Mouse (Mus musculus) heart, postnatal 4 days (tissue): ENCODE measurements around the gene Mecom. TPM values are rescaled to one million over a fixed set of nuclear protein-coding genes. Genes with fewer than 3 reads are reported as not detected.

ENCODE experiments used
- DNase-seq: peaks from one replicate; pipeline ENCODE4 v3.0.0; 2021
- total RNA-seq, 2 experiments: library from RNA; stranded (reverse); gene quantifications; 2 replicates each; pipeline ENCODE4 v1.2.3; 2021

Gene Mecom
- total RNA-seq, 2 experiments from 2014 or later: 31.5 to 36.1 TPM

DNA sequence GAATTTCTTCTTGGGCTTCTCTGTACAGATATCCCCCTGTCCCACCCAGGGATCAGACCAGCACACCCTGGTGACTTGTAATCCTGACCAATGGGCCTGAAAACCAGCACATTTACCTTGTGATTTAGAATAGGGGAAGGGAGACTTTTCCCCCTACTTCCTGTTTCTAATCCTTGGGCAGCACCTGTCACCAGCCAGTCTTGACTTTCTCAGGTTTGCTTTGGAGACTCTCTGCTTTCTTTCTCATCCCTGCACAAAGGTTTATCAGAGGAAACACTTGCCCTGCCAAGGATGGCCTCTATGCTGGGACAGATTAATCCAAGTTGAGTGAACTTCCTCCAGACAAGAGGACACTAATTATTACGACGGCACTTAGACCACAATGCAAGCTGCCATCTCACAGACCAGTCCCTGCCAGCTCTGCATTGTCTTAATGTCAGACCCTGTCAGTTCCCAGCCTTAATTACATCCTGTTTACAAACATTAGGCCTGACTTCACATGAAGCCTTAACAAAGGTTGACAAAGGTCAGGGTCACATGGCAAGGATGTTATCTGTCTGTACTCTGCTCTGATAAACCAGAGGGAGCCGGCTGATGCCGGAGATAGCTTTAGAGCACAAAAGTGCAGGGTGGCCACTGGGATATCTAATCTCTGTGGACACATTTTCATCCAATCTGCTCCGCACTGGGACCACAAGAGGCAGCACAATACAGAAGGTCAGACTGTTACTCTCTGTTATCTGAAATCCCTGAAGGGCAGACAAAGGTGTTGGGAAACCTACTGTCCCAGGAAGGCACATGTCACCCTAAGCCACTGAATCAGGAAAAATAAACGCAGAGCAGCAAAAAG lies 193.7 kb downstream of the Mecom start:
- DNase-seq: no peak

GRCm38 (mm10) chr3:30349279-30349678 lies 198.5 kb downstream of the Mecom start:
- DNase-seq: no peak

DNA sequence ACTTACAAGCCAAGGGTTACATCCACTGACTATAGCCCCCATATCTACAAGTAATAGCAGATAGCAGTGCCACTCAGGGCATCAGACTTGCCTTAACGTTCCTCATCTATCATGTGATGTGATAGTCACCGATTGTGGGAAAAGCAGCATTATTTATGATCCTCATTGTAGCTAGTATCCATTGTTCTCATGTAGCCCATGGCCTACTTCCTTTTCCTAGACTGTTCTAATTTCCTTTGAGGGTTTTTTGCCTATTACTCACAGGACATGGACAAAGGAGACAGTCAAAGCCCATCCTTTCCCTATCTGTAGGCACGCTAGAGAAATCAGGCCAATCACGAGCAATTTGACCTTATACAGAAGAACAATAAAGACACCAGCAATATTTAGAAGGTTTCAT lies 203.7 kb downstream of the Mecom start:
- DNase-seq: no peak

GRCm38 (mm10) chr3:30332337-30332736 lies 215.5 kb downstream of the Mecom start:
- DNase-seq: no peak

- DNase-seq: no peak
Measured at GRCm38 (mm10) chr3:30330476-30330875, 217.3 kb downstream of the Mecom start.

- no peak for DNase-seq
Measured at GRCm38 (mm10) chr3:30330021-30330420, 217.8 kb downstream of the Mecom start.

DNA sequence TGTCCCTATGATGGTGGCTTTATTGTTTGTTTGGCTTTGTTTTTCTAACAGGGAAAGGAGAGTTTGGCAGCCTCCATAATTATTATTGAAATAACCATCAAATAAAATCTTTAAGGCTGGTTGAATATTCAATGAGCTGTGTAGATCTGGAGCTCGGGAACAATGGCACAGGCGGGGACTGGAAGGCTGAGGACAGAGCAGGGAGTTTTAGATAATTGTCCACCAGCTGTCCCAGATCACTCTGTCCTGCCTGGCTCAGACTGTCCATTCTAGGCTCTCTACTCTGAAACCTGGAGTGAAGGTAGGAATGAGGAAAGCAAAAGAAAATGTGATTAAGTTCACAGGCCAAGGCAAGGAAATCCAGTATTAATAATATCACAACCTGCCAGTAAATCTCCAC lies 232.9 kb downstream of the Mecom start:
- DNase-seq: no peak

- no peak for DNase-seq
Measured at GRCm38 (mm10) chr3:30308081-30308480, 239.7 kb downstream of the Mecom start.

GRCm38 (mm10) chr3:30307601-30308000 lies 240.2 kb downstream of the Mecom start:
- no peak for DNase-seq

DNA sequence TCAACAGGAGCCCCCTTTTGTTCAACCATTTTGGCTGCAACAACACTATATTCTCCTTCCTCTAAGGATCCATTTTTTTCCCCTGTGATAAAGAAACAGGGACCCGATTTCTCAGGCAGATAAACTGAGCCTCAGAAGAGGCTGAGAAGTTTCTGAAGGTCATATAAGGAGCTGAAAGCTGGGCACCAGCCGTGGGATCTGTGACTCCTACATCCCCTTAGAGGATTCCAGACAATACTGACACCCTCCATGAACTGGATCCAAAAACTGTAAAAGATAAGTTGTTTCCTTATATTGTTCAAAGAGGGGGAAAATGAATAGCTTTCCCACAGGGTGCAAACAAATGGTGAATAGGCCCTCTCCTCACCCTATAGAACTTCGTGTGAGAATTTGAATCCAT lies 241.7 kb downstream of the Mecom start:
- DNase-seq: no peak

GRCm38 (mm10) chr3:30299460-30299859 lies 248.3 kb downstream of the Mecom start:
- DNase-seq: no peak

DNA sequence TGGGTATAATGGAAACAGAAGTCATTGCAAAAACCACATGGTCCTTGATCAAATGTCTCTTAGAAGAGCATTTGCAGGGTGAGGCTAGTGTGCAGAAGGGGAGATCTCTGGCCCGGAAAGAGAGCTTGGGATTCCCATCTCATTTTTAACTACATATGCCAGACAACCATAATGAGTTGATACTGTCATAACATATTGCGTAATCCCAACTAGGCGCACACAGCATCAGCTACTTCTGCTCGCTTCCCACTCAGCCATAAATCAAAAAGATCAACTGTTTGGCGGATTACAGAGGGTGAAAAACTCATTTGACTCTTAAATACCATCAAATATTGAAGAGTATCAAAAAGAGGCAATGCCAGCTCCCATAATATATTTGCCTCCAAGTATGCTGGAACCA lies 253.4 kb downstream of the Mecom start:
- DNase-seq: no peak

DNA sequence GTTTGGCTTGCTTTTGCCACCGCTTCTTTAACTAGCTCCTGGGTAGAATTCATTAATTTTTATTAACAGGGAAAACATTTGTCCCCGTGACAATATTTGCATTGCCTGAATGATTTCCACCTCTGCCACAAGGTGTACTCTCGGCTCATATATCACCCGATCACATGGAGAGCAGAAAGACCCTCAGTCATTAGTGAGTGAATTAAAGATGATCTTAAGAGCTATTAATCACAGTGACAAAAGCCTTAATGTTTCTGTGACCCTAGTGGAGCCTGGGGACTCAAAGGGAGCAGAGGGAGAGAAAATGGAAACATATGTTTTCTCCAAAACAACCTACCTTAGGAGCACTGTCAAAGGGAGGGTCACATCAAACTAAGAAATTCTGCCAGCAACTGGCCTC lies 261.3 kb downstream of the Mecom start:
- no peak for DNase-seq

DNA sequence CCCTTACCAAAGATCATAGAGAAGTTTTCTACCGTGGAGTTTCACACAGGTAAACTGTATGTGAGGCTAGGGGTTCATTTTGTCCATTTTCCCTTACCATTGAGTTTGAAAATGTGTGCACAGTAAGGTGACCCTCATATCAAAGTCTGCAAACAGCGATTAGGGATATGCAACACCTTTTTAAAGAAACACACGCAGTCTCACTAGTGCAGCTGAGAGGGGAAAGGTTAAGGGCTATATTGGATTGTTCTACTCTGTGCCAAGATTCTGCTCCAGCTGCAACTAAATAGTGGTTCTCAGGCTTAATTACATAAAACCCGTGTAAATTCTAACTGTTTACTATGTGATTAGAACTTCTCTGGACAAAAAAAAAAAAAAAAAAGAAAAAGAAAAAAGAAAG lies 263.7 kb downstream of the Mecom start:
- no peak for DNase-seq

- no peak for DNase-seq
Measured at GRCm38 (mm10) chr3:30283562-30283961, 264.2 kb downstream of the Mecom start.

- DNase-seq: no peak
Measured at GRCm38 (mm10) chr3:30277569-30277968, 270.2 kb downstream of the Mecom start.

GRCm38 (mm10) chr3:30276099-30276498 lies 271.7 kb downstream of the Mecom start:
- no peak for DNase-seq

GRCm38 (mm10) chr3:30269253-30269652 lies 278.6 kb downstream of the Mecom start:
- no peak for DNase-seq

DNA sequence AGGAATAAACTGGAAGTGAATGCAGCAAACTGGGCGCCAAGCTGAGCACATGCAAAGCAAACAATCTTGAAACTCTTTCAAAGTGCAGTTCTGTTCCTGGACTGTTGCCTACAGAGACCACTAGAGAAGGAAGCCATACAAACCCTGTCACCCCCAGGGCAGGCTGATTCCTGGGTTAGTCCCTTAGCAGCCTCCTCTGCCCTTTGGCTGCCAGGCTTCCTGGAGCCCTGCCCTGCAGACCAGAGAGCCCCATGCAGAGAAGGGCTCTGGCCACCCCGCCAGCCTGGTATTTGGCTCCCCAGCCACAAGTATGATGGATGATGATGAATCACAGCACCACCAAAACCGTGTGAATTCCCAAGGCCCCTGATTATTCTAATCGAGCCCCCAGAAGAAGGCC lies 286.9 kb downstream of the Mecom start:
- no peak for DNase-seq

- DNase-seq: no peak
Measured at GRCm38 (mm10) chr3:30258421-30258820, 289.4 kb downstream of the Mecom start.

DNA sequence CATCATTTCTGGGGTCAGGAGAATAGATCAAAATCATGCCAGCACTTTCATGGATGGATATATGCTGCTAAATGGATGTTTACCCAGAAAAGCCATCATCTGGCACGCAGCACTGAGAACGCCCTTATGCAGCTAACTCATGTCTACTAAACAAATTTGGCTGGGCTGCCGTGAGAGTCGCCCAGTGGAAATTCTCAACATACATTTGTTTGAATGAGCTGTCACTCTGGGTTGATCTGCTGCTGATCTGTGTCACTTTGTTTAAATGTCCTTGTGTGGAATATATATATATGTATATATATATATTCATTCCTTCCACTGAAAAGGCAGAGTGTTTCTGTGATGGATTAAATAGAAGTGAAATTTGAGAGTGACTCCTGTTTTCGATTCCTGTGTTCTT lies 290.0 kb downstream of the Mecom start:
- no peak for DNase-seq

DNA sequence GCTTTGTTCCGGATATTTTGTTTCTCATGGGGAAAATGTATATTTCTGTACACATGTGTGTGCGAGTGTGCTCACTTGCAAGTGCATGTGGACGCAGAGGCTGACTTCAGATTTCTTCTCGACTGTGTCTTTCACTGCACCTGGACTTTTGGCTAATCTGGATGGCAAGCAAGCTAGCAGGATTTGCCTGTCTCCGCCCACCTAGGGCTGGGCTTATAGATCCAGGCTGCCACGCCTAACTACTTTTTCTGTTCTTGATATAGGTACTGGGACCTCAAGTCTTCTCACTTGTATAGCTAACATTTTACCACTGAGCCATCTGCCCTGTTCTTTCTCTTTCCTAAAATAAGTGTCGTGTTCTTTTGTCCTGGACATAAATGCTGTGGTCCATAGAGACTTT lies 290.9 kb downstream of the Mecom start:
- DNase-seq: no peak

GRCm38 (mm10) chr3:30255828-30256227 lies 292.0 kb downstream of the Mecom start:
- no peak for DNase-seq

DNA sequence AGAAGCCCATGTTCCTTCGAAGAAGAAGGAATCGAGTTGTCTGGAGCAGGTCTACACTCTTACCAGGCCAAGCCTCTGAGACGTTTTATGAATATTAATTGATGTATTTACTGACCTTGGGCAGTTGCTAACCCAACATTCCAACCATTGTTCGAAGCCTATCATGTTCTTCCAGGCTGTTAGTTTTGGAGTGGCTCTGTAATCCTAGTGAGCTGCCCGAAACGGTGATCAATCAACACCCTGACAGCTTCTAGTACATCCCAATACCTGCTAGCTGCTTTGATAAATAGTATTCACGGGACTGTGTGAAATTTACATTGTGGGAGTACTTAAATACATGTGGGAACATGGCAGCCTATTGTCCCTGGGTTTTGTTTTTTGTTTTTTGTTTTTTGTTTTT lies 293.4 kb downstream of the Mecom start:
- no peak for DNase-seq

DNA sequence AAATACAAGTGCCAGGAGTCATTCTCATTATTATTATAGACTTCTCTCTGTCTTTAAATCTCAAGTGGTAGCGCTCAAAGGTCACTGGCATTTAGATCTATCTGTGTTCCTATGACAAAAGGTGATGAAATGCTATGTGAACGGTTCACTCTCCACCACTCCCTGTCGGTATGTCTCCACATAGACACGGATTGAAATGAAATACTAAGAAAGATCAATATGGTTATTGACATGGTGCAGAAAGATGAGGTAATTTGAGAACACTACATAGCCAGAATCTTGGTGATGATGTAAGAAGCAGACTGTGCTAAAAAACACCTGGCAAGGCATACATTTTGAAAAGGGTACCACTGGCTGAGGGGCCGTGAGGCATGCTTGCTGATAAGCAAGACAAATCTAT lies 294.1 kb downstream of the Mecom start:
- DNase-seq: no peak
